In genomic region chr9:45980611-45981010, GRCm38 (mm10) we compare ENCODE assay signal across 32 mouse cellular contexts. TPM values are rescaled to one million over a fixed set of nuclear protein-coding genes. Genes with fewer than 3 reads are reported as not detected.
DNase-seq lines count a peak whose midpoint lies in the region; ATAC-seq and TF ChIP-seq lines count a peak whose summit lies in the region.
"Had no signal": no experiment of that assay in that cellular context is flagged by ENCODE, and none has a peak within 500 bp of the region (broad histone marks: within the 10 kb centered on the region; RNA-seq: fewer than 3 reads in every experiment).

No protein-coding gene starts in this region.

- TF ChIP-seq CTCF in CH12.LX (conservative IDR thresholded peaks at IDR 0.05 in 1 of 2, IDR thresholded peaks at IDR 0.05 in 1 of 2; ENCODE audit: low read depth in 2 of 2, low read length in 2 of 2), result no peak
- TF ChIP-seq CTCF in heart, adult 2 months (IDR thresholded peaks at IDR 0.05), result no peak

- H3K27me3 ChIP-seq in liver, embryonic 12.5 days (replicated peaks), result no peaks in the 10 kb centered on the region
- H3K27me3 ChIP-seq in liver, embryonic 11.5 days (replicated peaks; ENCODE audit: control insufficient read depth, insufficient read depth, low read length), result no peaks in the 10 kb centered on the region
- no peaks in the 10 kb centered on the region for H3K27me3 ChIP-seq in CH12.LX (replicated peaks)
- H3K27me3 ChIP-seq in liver, embryonic 16.5 days (ENCODE audit: control insufficient read depth, insufficient read depth, low read depth, low read length), result no peaks in the 10 kb centered on the region
- no peaks in the 10 kb centered on the region for H3K27me3 ChIP-seq in heart, adult 2 months (ENCODE audit: control insufficient read depth, insufficient read depth, low read length)
- H3K27me3 ChIP-seq: embryonic facial prominence, embryonic 13.5 days; heart, embryonic 12.5 days; heart, embryonic 15.5 days; hindbrain, embryonic 13.5 days; intestine, embryonic 15.5 days; Patski had no signal

- H3K9ac ChIP-seq in liver, embryonic 12.5 days, result no peak overlapping the region
- no peak overlapping the region for H3K9ac ChIP-seq in liver, embryonic 11.5 days (ENCODE audit: low read depth, low read length)
- no peak overlapping the region for H3K9ac ChIP-seq in CH12.LX (ENCODE audit: insufficient read depth, low read depth)
- H3K9ac ChIP-seq in liver, embryonic 16.5 days (ENCODE audit: low read depth, low read length), result no peak overlapping the region
- no peak overlapping the region for H3K9ac ChIP-seq in heart, adult 2 months (ENCODE audit: low read depth, low read length)
- H3K9ac ChIP-seq: embryonic facial prominence, embryonic 13.5 days; forebrain, postnatal 0 days; heart, embryonic 12.5 days; heart, embryonic 15.5 days; hindbrain, embryonic 13.5 days; intestine, embryonic 15.5 days had no signal

- peak overlapping the region; percentile 33; the same call in 1 of the 2 replicates for H3K4me2 ChIP-seq in liver, embryonic 12.5 days
- H3K4me2 ChIP-seq in liver, embryonic 11.5 days, result no peak overlapping the region
- 0 out of 2 replicates have a peak overlapping the region, but pooled peaks have one; percentile 27 for H3K4me2 ChIP-seq in CH12.LX (ENCODE audit: insufficient read depth, low read depth, poor library complexity, severe bottlenecking)
- H3K4me2 ChIP-seq in liver, embryonic 16.5 days (ENCODE audit: low read depth, low read length), result peak overlapping the region; percentile 7; the same call in 1 of the 2 replicates
- H3K4me2 ChIP-seq: embryonic facial prominence, embryonic 13.5 days; heart, embryonic 12.5 days; heart, embryonic 15.5 days; intestine, embryonic 15.5 days had no signal

- no peak overlapping the region for H3K4me3 ChIP-seq in liver, embryonic 12.5 days
- H3K4me3 ChIP-seq in liver, embryonic 11.5 days (ENCODE audit: low read depth, low read length), result no peak overlapping the region
- no peak overlapping the region for H3K4me3 ChIP-seq in CH12.LX (replicated peaks in 1 of 3; ENCODE audit: low read depth in 2 of 3, low read length in 2 of 3, poor library complexity in 1 of 3)
- H3K4me3 ChIP-seq in liver, embryonic 16.5 days (ENCODE audit: low read depth, low read length), result no peak overlapping the region
- H3K4me3 ChIP-seq in heart, adult 2 months, result no peak overlapping the region
- H3K4me3 ChIP-seq: embryonic facial prominence, embryonic 10.5 days; embryonic facial prominence, embryonic 13.5 days; gastrocnemius, adult 2 months; heart, embryonic 12.5 days; heart, embryonic 15.5 days; hindbrain, embryonic 10.5 days; hindbrain, embryonic 13.5 days; intestine, embryonic 15.5 days had no signal

- TF ChIP-seq EP300 in CH12.LX (IDR thresholded peaks at IDR 0.05; ENCODE audit: low read length), result no peak
- no peak for TF ChIP-seq EP300 in heart, adult 2 months (IDR thresholded peaks at IDR 0.05; ENCODE audit: insufficient read depth, low read depth, low read length)

- TF ChIP-seq POLR2A in CH12.LX (IDR thresholded peaks at IDR 0.05; ENCODE audit: low read depth, low read length), result no peak
- no peak for TF ChIP-seq POLR2A in heart, adult 2 months (IDR thresholded peaks at IDR 0.05; ENCODE audit: insufficient read depth, low read depth, low read length)

- 84% methylated on average over 1 of the region's 1 CpGs for WGBS in liver, embryonic 12.5 days (ENCODE audit: insufficient replicate concordance)
- WGBS in liver, embryonic 11.5 days, result 89% methylated on average over 1 of the region's 1 CpGs
- WGBS in liver, embryonic 16.5 days (ENCODE audit: insufficient replicate concordance), result 74% methylated on average over 1 of the region's 1 CpGs
- WGBS in heart, adult 2 months, result 78% methylated on average over 1 of the region's 1 CpGs

- in situ Hi-C loops in CH12.LX (cut with MboI; ENCODE audit: low pct_ligation_motif_present, low pct_unique_long_range_greater_than_20kb, low sequenced_read_pairs), result no loop called here

- dilution Hi-C loops in CH12.LX (cut with MboI; ENCODE audit: extremely low pct_ligation_motif_present, extremely low pct_unique_long_range_greater_than_20kb, low sequenced_read_pairs), result no loop called here

- no peaks in the 10 kb centered on the region for H3K9me3 ChIP-seq in liver, embryonic 12.5 days (replicated peaks)
- no peaks in the 10 kb centered on the region for H3K9me3 ChIP-seq in liver, embryonic 11.5 days (ENCODE audit: control insufficient read depth, low read length)
- H3K9me3 ChIP-seq in CH12.LX (replicated peaks; ENCODE audit: low read length), result no peaks in the 10 kb centered on the region
- no peaks in the 10 kb centered on the region for H3K9me3 ChIP-seq in liver, embryonic 16.5 days (replicated peaks; ENCODE audit: control insufficient read depth, low read length)
- H3K9me3 ChIP-seq: embryonic facial prominence, embryonic 10.5 days; embryonic facial prominence, embryonic 13.5 days; G1E; heart, embryonic 12.5 days; heart, embryonic 15.5 days; hindbrain, embryonic 10.5 days; hindbrain, embryonic 13.5 days; intestine, embryonic 15.5 days had no signal

- no peak for TF ChIP-seq RAD21 in CH12.LX (IDR thresholded peaks at IDR 0.05; ENCODE audit: low read depth, low read length)

- intact Hi-C loops in heart, adult 2 months (cut with DNase I), result loop anchor here (5.0 kb wide), 1 partner anchor 73 kb away; the partner anchor contains the start of genes Pcsk7 and Rnf214

- peaks cover 61% of the 10 kb centered on the region for H3K36me3 ChIP-seq in liver, embryonic 12.5 days
- peaks cover 10% of the 10 kb centered on the region for H3K36me3 ChIP-seq in liver, embryonic 11.5 days (ENCODE audit: control insufficient read depth, insufficient read depth, low read length)
- peaks cover 9 to 65% of the 10 kb centered on the region in 2 experiments for H3K36me3 ChIP-seq in CH12.LX (replicated peaks in 1 of 2; ENCODE audit: control insufficient read depth in 1 of 2, insufficient read depth in 1 of 2, low read length in 1 of 2)
- peaks cover 7% of the 10 kb centered on the region for H3K36me3 ChIP-seq in liver, embryonic 16.5 days (ENCODE audit: control insufficient read depth, insufficient read depth)
- peaks cover 12% of the 10 kb centered on the region for H3K36me3 ChIP-seq in heart, adult 2 months (ENCODE audit: control insufficient read depth, insufficient read depth, low read length)

- peaks cover 71% of the 10 kb centered on the region for H3K4me1 ChIP-seq in liver, embryonic 12.5 days
- H3K4me1 ChIP-seq in liver, embryonic 11.5 days (replicated peaks; ENCODE audit: control insufficient read depth, insufficient read depth, low read length), result peaks cover 23% of the 10 kb centered on the region
- peaks cover 5 to 50% of the 10 kb centered on the region in 2 experiments; a peak in 3 of 4 replicates for H3K4me1 ChIP-seq in CH12.LX (ENCODE audit: control insufficient read depth in 1 of 2, insufficient read depth in 2 of 2)
- peaks cover 44% of the 10 kb centered on the region for H3K4me1 ChIP-seq in liver, embryonic 16.5 days (ENCODE audit: control insufficient read depth, low read depth, low read length)
- H3K4me1 ChIP-seq in heart, adult 2 months (ENCODE audit: control insufficient read depth, insufficient read depth, low read length), result peaks cover 7% of the 10 kb centered on the region

- no peak for DNase-seq in liver, embryonic 11.5 days (ENCODE audit: low spot score)
- DNase-seq in CH12.LX (ENCODE audit: extremely low read depth), result no peak
- peak; percentile 72 for DNase-seq in R1 (ENCODE audit: low read depth, low spot score)
- no peak for DNase-seq in kidney, adult 18-20 months
- DNase-seq in heart, adult 2 months, result no peak
- DNase-seq: adrenal gland, adult 8-10 months; adrenal gland, postnatal 25 days; cerebellum, adult 2 months; cerebellum, adult 9-11 months; cerebellum, postnatal 36 days; embryo, embryonic 11 days; forebrain, postnatal 0 days; gastrocnemius, adult 2 months; gastrocnemius, postnatal 14 days; heart, adult 11 months; heart, postnatal 10 days; heart, postnatal 36 days had no signal

- peaks cover 81% of the 10 kb centered on the region for H3K79me2 ChIP-seq in CH12.LX (replicated peaks; ENCODE audit: control insufficient read depth, extremely low read depth, insufficient read depth, poor library complexity, severe bottlenecking)
- H3K79me2 ChIP-seq in heart, adult 2 months (replicated peaks; ENCODE audit: control insufficient read depth, insufficient read depth, low read length), result peaks cover 9% of the 10 kb centered on the region

- ATAC-seq in liver, embryonic 12.5 days, result no peak
- no peak for ATAC-seq in liver, embryonic 11.5 days (replicated peaks; ENCODE audit: low FRiP score)
- no peak for ATAC-seq in liver, embryonic 16.5 days (ENCODE audit: low read depth)
- ATAC-seq: activated CD4-positive, CD25-positive, alpha-beta regulatory T cell, adult 4 months; CD4-positive, CD25-positive, alpha-beta regulatory T cell, adult 4 months; forebrain, embryonic 14.5 days; forebrain, postnatal 0 days; hindbrain, embryonic 16.5 days; intestine, embryonic 15.5 days; Patski had no signal

- no peak overlapping the region for H3K27ac ChIP-seq in liver, embryonic 12.5 days
- H3K27ac ChIP-seq in liver, embryonic 11.5 days (ENCODE audit: low read depth, low read length), result no peak overlapping the region
- no peak overlapping the region for H3K27ac ChIP-seq in CH12.LX (ENCODE audit: insufficient read depth, low read depth)
- no peak overlapping the region for H3K27ac ChIP-seq in liver, embryonic 16.5 days (ENCODE audit: low read length)
- no peak overlapping the region for H3K27ac ChIP-seq in heart, adult 2 months
- H3K27ac ChIP-seq: embryonic facial prominence, embryonic 10.5 days; embryonic facial prominence, embryonic 13.5 days; gastrocnemius, adult 2 months; heart, embryonic 15.5 days; hindbrain, embryonic 10.5 days; hindbrain, embryonic 13.5 days; intestine, embryonic 15.5 days had no signal

RNA-seq across cellular contexts. Expression of gene Sidt2, which starts 25.6 kb away (rescaled TPM):
- 31.5 and 33.3 TPM in 2 replicates for polyA plus RNA-seq in liver, embryonic 12.5 days (2016; fragmentation: Nextera tagmentation; extraction: Ambion mirVana)
- 34.1 and 36.2 TPM in 2 replicates for polyA plus RNA-seq in liver, embryonic 11.5 days (2014; fragmentation: Nextera tagmentation; extraction: Ambion mirVana)
- total RNA-seq in CH12.LX (2012; rRNA removed) (41.0 and 47.8 TPM in 2 replicates), CH12.LX (2014; rRNA removed) (36.4 and 38.9 TPM in 2 replicates)
- 110 and 143 TPM in 2 replicates for polyA plus RNA-seq in CH12.LX (2012; ENCODE audit: insufficient read length, low read depth)
- polyA plus RNA-seq in liver, embryonic 16.5 days (2015; fragmentation: Nextera tagmentation; extraction: Ambion mirVana), result 18.5 and 20.5 TPM in 2 replicates
- 10 to 100 TPM; 71.6 to 81.7 TPM for total RNA-seq in heart, adult 2 months (2021)
- 216 and 414 TPM in 2 replicates for polyA plus RNA-seq in heart, adult 2 months (2012; rRNA removed)

RNA-seq across cellular contexts. Expression of gene Pafah1b2, which starts 31.9 kb away (rescaled TPM):
- 118 and 125 TPM in 2 replicates for polyA plus RNA-seq in liver, embryonic 12.5 days (2016; fragmentation: Nextera tagmentation; extraction: Ambion mirVana)
- polyA plus RNA-seq in liver, embryonic 11.5 days (2014; fragmentation: Nextera tagmentation; extraction: Ambion mirVana), result 137 and 154 TPM in 2 replicates
- 94.8 and 117 TPM in 2 replicates for total RNA-seq in CH12.LX (2012; rRNA removed)
- total RNA-seq in CH12.LX (2014; rRNA removed), result 109 and 125 TPM in 2 replicates
- 122 and 130 TPM in 2 replicates for polyA plus RNA-seq in CH12.LX (2012; ENCODE audit: insufficient read length, low read depth)
- polyA plus RNA-seq in liver, embryonic 16.5 days (2015; fragmentation: Nextera tagmentation; extraction: Ambion mirVana), result 57.6 and 63.3 TPM in 2 replicates
- total RNA-seq in heart, adult 2 months (2021), result 10 to 100 TPM; 46.0 to 49.0 TPM
- 17.1 and 28.8 TPM in 2 replicates for polyA plus RNA-seq in heart, adult 2 months (2012; rRNA removed)

RNA-seq across cellular contexts. Expression of gene Sik3, which starts 32.0 kb away (rescaled TPM):
- polyA plus RNA-seq in liver, embryonic 12.5 days (2016; fragmentation: Nextera tagmentation; extraction: Ambion mirVana), result 6.8 and 7.1 TPM in 2 replicates
- 8.6 and 9.5 TPM in 2 replicates for polyA plus RNA-seq in liver, embryonic 11.5 days (2014; fragmentation: Nextera tagmentation; extraction: Ambion mirVana)
- total RNA-seq in CH12.LX (2012; rRNA removed) (17.4 and 21.4 TPM in 2 replicates), CH12.LX (2014; rRNA removed) (13.6 and 14.9 TPM in 2 replicates)
- 28.0 and 29.8 TPM in 2 replicates for polyA plus RNA-seq in CH12.LX (2012; ENCODE audit: insufficient read length, low read depth)
- 1.6 and 1.7 TPM in 2 replicates for polyA plus RNA-seq in liver, embryonic 16.5 days (2015; fragmentation: Nextera tagmentation; extraction: Ambion mirVana)
- 10 to 100 TPM; 62.1 to 81.1 TPM for total RNA-seq in heart, adult 2 months (2021)
- polyA plus RNA-seq in heart, adult 2 months (2012; rRNA removed), result 30.7 and 32.1 TPM in 2 replicates

RNA-seq across cellular contexts. Expression of gene Tagln, which starts 44.8 kb away (rescaled TPM):
- 9.2 and 11.0 TPM in 2 replicates for polyA plus RNA-seq in liver, embryonic 12.5 days (2016; fragmentation: Nextera tagmentation; extraction: Ambion mirVana)
- polyA plus RNA-seq in liver, embryonic 11.5 days (2014; fragmentation: Nextera tagmentation; extraction: Ambion mirVana), result 17.9 and 24.1 TPM in 2 replicates
- 0.46 and 0.59 TPM in 2 replicates for total RNA-seq in CH12.LX (2012; rRNA removed)
- total RNA-seq in CH12.LX (2014; rRNA removed), result 0.28 TPM in 1 of 2 replicates, not detected in the other
- polyA plus RNA-seq in CH12.LX (2012; ENCODE audit: insufficient read length, low read depth), result 1.6 and 2.3 TPM in 2 replicates
- 6.2 and 9.5 TPM in 2 replicates for polyA plus RNA-seq in liver, embryonic 16.5 days (2015; fragmentation: Nextera tagmentation; extraction: Ambion mirVana)
- 10 to 100 TPM; 84.0 to 93.6 TPM for total RNA-seq in heart, adult 2 months (2021)
- polyA plus RNA-seq in heart, adult 2 months (2012; rRNA removed), result 97.6 and 116 TPM in 2 replicates
